Mouse (Mus musculus): Measurements from ENCODE around the gene Mc3r.

Mc3r gene

GRCm38 (mm10) chr2:172248106-172248764, at the start of gene Mc3r:
Gene Mc3r (plus strand): TSS chr2:172248492.
- peak; percentile 8 to 9 for DNase-seq

- no peak for DNase-seq
These were observed 46.1 kb upstream of the Mc3r start for GRCm38 (mm10) chr2:172201998-172202780.

GRCm38 (mm10) chr2:172207003-172207402, 41.3 kb upstream of the Mc3r start:
- peak; percentile 36 to 43 for DNase-seq

- DNase-seq: no peak
These were observed 34.8 kb upstream of the Mc3r start for GRCm38 (mm10) chr2:172213480-172213879.

GRCm38 (mm10) chr2:172214336-172214735, 34.0 kb upstream of the Mc3r start:
- no peak for DNase-seq

GRCm38 (mm10) chr2:172215508-172216162, 32.7 kb upstream of the Mc3r start:
- peak; percentile 14 to 23 for DNase-seq

GRCm38 (mm10) chr2:172216163-172216915, 32.0 kb upstream of the Mc3r start:
- DNase-seq: no peak

GRCm38 (mm10) chr2:172217886-172218285, 30.4 kb upstream of the Mc3r start:
- DNase-seq: no peak

GRCm38 (mm10) chr2:172219186-172219585, 29.1 kb upstream of the Mc3r start:
- DNase-seq: no peak

GRCm38 (mm10) chr2:172221656-172222393, 26.5 kb upstream of the Mc3r start:
- peak; percentile 51 to 52 for DNase-seq

- DNase-seq: no peak
These were observed 25.9 kb upstream of the Mc3r start for GRCm38 (mm10) chr2:172222394-172222785.

- no peak for DNase-seq
These were observed 25.4 kb upstream of the Mc3r start for GRCm38 (mm10) chr2:172222891-172223290.

GRCm38 (mm10) chr2:172223451-172224200, 24.7 kb upstream of the Mc3r start:
- DNase-seq: no peak

- no peak for DNase-seq
These were observed 21.3 kb upstream of the Mc3r start for GRCm38 (mm10) chr2:172226945-172227344.

- DNase-seq: no peak
These were observed 20.5 kb upstream of the Mc3r start for GRCm38 (mm10) chr2:172227808-172228207.

GRCm38 (mm10) chr2:172229190-172229589, 19.1 kb upstream of the Mc3r start:
- no peak for DNase-seq

GRCm38 (mm10) chr2:172230126-172230525, 18.2 kb upstream of the Mc3r start:
- DNase-seq: no peak

GRCm38 (mm10) chr2:172238220-172238619, 10.1 kb upstream of the Mc3r start:
- DNase-seq: no peak

GRCm38 (mm10) chr2:172241031-172241430, 7.3 kb upstream of the Mc3r start:
- DNase-seq: no peak

- no peak for DNase-seq
These were observed 2.8 kb upstream of the Mc3r start for GRCm38 (mm10) chr2:172245497-172245896.

GRCm38 (mm10) chr2:172249336-172249735, 1.0 kb downstream of the Mc3r start:
- peak; percentile 4 to 10 for DNase-seq

GRCm38 (mm10) chr2:172256418-172256817, 8.1 kb downstream of the Mc3r start:
- no peak for DNase-seq

Measured in B cell, adult 2 months (primary cell).